Mouse (Mus musculus) liver, embryonic 14.5 days (tissue): ENCODE results near the gene Zdhhc15.

Source experiments
- CTCF ChIP-seq: IDR thresholded peaks from 2 replicates; pipeline ENCODE4 v1.5.1; 2016; ENCODE audit warnings: antibody characterized with exemption, low read depth, control low read depth
- EP300 ChIP-seq: IDR thresholded peaks from 2 replicates; pipeline ENCODE4 v1.6.1; 2016; ENCODE audit warnings: antibody characterized with exemption, low read depth

GRCm38 (mm10) chrX:104488036-104488435, 182.8 kb downstream of the Zdhhc15 start:
- TF ChIP-seq CTCF (no peak), EP300 (no peak)
